Comparison of ENCODE assay signal across 9 mouse cellular contexts in the genomic region with DNA sequence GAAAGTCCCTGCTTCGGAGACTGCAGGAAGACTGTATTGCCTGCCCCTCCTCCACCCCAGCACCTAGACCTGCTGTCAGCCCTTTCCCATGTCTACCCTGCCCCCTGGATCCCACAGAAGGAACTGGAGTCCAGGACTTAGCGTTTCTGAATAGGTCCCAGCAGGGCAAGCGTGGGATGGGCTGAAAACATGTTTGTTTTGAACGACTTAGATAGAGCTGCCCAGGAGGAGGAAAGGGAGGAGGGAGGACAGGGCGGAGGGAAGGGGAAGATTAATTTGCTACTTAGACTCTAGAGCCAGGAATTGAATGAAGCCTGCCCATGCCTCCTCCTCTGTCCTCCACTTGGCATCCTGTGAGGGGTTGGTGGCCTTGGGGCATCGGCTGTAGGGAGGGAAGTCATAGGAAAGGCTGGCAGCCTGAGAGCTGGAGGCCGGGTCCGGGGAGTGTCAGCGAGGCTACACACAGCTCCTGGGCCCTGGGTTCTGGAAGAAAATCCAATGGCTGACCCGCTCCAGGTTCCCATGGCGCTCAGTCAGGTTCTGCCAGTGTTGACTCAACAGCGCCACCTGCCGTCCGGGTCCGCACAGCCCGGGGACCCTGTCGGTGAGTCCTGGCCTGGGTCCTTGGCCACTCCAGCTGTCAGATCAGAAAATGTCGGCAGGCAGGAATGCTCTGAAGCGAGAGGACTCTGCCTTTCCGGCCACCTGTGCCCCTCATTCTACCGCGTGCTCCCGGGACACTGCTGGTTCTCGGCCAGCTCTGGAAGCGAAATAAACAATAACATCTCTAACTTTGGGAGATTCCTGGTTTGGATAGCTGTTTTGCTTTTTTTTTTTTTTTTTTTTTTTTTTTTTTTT. TPM values are rescaled to one million over a fixed set of nuclear protein-coding genes. Genes with fewer than 3 reads are reported as not detected.
A peak's percentile ranks its signal among the peaks of the same experiment; 100 is the strongest.
DNase-seq lines count a peak whose midpoint lies in the region; ATAC-seq lines count a peak whose summit lies in the region.
"Had no signal": no experiment of that assay in that cellular context is flagged by ENCODE, and none has a peak within 500 bp of the region (broad histone marks: within the 10 kb centered on the region; RNA-seq: fewer than 3 reads in every experiment).

No protein-coding gene starts in this region.

- peak overlapping the region; percentile 48 for H3K27ac ChIP-seq in brown adipose tissue, adult 24 weeks (replicated peaks; ENCODE audit: low read depth, low read length)
- H3K27ac ChIP-seq in heart, embryonic 11.5 days (ENCODE audit: low read depth, low read length) = 0 out of 2 replicates have a peak overlapping the region, but pooled peaks have one; percentile 29
- H3K27ac ChIP-seq in kidney, embryonic 15.5 days = peak overlapping the region; percentile 86
- H3K27ac ChIP-seq in limb, embryonic 15.5 days = peak overlapping the region; percentile 50; the same call in 1 of the 2 replicates
- H3K27ac ChIP-seq: macrophage had no signal

- ATAC-seq in erythroid progenitor cell, adult 5-6 weeks (replicated peaks; ENCODE audit: low FRiP score, poor library complexity, severe bottlenecking) = peak; percentile 91
- peak; percentile 90 for ATAC-seq in heart, embryonic 11.5 days (replicated peaks; ENCODE audit: insufficient number of reproducible peaks, low FRiP score, low TSS enrichment)
- peak; percentile 97 for ATAC-seq in kidney, embryonic 15.5 days (replicated peaks; ENCODE audit: low FRiP score)
- peak; percentile 87 for ATAC-seq in limb, embryonic 15.5 days (ENCODE audit: insufficient number of reproducible peaks, low FRiP score, low TSS enrichment, low read depth)

- no peaks in the 10 kb centered on the region for H3K36me3 ChIP-seq in heart, embryonic 11.5 days (ENCODE audit: control insufficient read depth, insufficient read depth, low read length)
- no peaks in the 10 kb centered on the region for H3K36me3 ChIP-seq in kidney, embryonic 15.5 days
- no peaks in the 10 kb centered on the region for H3K36me3 ChIP-seq in limb, embryonic 15.5 days

- H3K4me1 ChIP-seq in brown adipose tissue, adult 24 weeks (ENCODE audit: control insufficient read depth, insufficient read depth, insufficient read length, low read length) = peaks cover 2% of the 10 kb centered on the region; the same call in 1 of the 2 replicates
- no peaks in the 10 kb centered on the region for H3K4me1 ChIP-seq in heart, embryonic 11.5 days (ENCODE audit: control insufficient read depth, insufficient read depth, low read length)
- peaks cover 17% of the 10 kb centered on the region for H3K4me1 ChIP-seq in kidney, embryonic 15.5 days
- peaks cover 13% of the 10 kb centered on the region for H3K4me1 ChIP-seq in limb, embryonic 15.5 days

- peak overlapping the region; percentile 43 for H3K4me3 ChIP-seq in brown adipose tissue, adult 24 weeks (ENCODE audit: insufficient read depth, low read depth, low read length)
- peak overlapping the region; percentile 47 for H3K4me3 ChIP-seq in heart, embryonic 11.5 days (ENCODE audit: low read depth, low read length)
- H3K4me3 ChIP-seq in kidney, embryonic 15.5 days (replicated peaks) = peak overlapping the region; percentile 42
- peak overlapping the region; percentile 34 for H3K4me3 ChIP-seq in limb, embryonic 15.5 days

- H3K27me3 ChIP-seq in heart, embryonic 11.5 days (ENCODE audit: control insufficient read depth, insufficient read depth, low read length) = no peaks in the 10 kb centered on the region
- no peaks in the 10 kb centered on the region for H3K27me3 ChIP-seq in kidney, embryonic 15.5 days
- no peaks in the 10 kb centered on the region for H3K27me3 ChIP-seq in limb, embryonic 15.5 days

- no peaks in the 10 kb centered on the region; the same call in 1 of the 2 replicates for H3K9me3 ChIP-seq in heart, embryonic 11.5 days (replicated peaks; ENCODE audit: control insufficient read depth, low read length)
- no peaks in the 10 kb centered on the region for H3K9me3 ChIP-seq in kidney, embryonic 15.5 days (replicated peaks)
- no peaks in the 10 kb centered on the region for H3K9me3 ChIP-seq in limb, embryonic 15.5 days

- WGBS in heart, embryonic 11.5 days (ENCODE audit: insufficient replicate concordance) = 1% methylated on average over 25 of the region's 25 CpGs
- under 1% methylated on average over 25 of the region's 25 CpGs for WGBS in kidney, embryonic 15.5 days
- WGBS in limb, embryonic 15.5 days = 1% methylated on average over 25 of the region's 25 CpGs

- peak overlapping the region; percentile 83 for H3K4me2 ChIP-seq in heart, embryonic 11.5 days
- H3K4me2 ChIP-seq in kidney, embryonic 15.5 days = peak overlapping the region; percentile 70
- peak overlapping the region; percentile 57 for H3K4me2 ChIP-seq in limb, embryonic 15.5 days

- DNase-seq in CD4-positive, CD25-positive, alpha-beta regulatory T cell, adult 2 months (ENCODE audit: low read depth, low spot score) = peak; percentile 96
- DNase-seq in monocyte, adult 2 months (ENCODE audit: low read depth in 1 of 2, low spot score in 2 of 2) = peak; percentile 80 to 92
- peak; percentile 87 to 94 for DNase-seq in spleen, postnatal 14 days (ENCODE audit: low spot score in 2 of 2)

- H3K9ac ChIP-seq in heart, embryonic 11.5 days (ENCODE audit: low read depth, low read length) = peak overlapping the region; percentile 68; the same call in 1 of the 2 replicates
- peak overlapping the region; percentile 37; the same call in 1 of the 2 replicates for H3K9ac ChIP-seq in kidney, embryonic 15.5 days
- peak overlapping the region; percentile 28; the same call in 1 of the 2 replicates for H3K9ac ChIP-seq in limb, embryonic 15.5 days

RNA-seq across cellular contexts. Expression of gene Fmnl1, which starts 12.1 kb away (rescaled TPM):
- polyA plus RNA-seq in brown adipose tissue, adult 24 weeks (2012; ENCODE audit: insufficient read depth, insufficient read length, missing spikeins) = 2.8 and 3.8 TPM in 2 replicates
- total RNA-seq in erythroid progenitor cell, adult 5-6 weeks (2015; ENCODE audit: low replicate concordance) = 33.2 and 49.9 TPM in 2 replicates
- total RNA-seq in erythroid progenitor cell, adult 5-6 weeks (2017; ENCODE audit: low replicate concordance) = 9.2 and 22.3 TPM in 2 replicates
- 0.79 and 1.1 TPM in 2 replicates for polyA plus RNA-seq in heart, embryonic 11.5 days (2014; fragmentation: Nextera tagmentation; extraction: Ambion mirVana)
- polyA plus RNA-seq in kidney, embryonic 15.5 days (2015; fragmentation: Nextera tagmentation; extraction: Ambion mirVana) = 2.2 and 3.8 TPM in 2 replicates
- polyA plus RNA-seq in limb, embryonic 15.5 days (2015; fragmentation: Nextera tagmentation; extraction: Ambion mirVana) = 2.4 and 3.0 TPM in 2 replicates

RNA-seq across cellular contexts. Expression of gene Hexim2, which starts 26.6 kb away (rescaled TPM):
- 3.2 and 4.2 TPM in 2 replicates for polyA plus RNA-seq in brown adipose tissue, adult 24 weeks (2012; ENCODE audit: insufficient read depth, insufficient read length, missing spikeins)
- total RNA-seq in erythroid progenitor cell, adult 5-6 weeks (2015; ENCODE audit: low replicate concordance) = 1.8 and 3.8 TPM in 2 replicates
- total RNA-seq in erythroid progenitor cell, adult 5-6 weeks (2017; ENCODE audit: low replicate concordance) = 5.9 and 13.0 TPM in 2 replicates
- polyA plus RNA-seq in heart, embryonic 11.5 days (2014; fragmentation: Nextera tagmentation; extraction: Ambion mirVana) = 3.5 and 5.6 TPM in 2 replicates
- 9.2 and 10.7 TPM in 2 replicates for polyA plus RNA-seq in kidney, embryonic 15.5 days (2015; fragmentation: Nextera tagmentation; extraction: Ambion mirVana)
- polyA plus RNA-seq in limb, embryonic 15.5 days (2015; fragmentation: Nextera tagmentation; extraction: Ambion mirVana) = 11.7 and 12.2 TPM in 2 replicates

RNA-seq across cellular contexts. Expression of gene Hexim1, which starts 42.8 kb away (rescaled TPM):
- polyA plus RNA-seq in brown adipose tissue, adult 24 weeks (2012; ENCODE audit: insufficient read depth, insufficient read length, missing spikeins) = 36.0 and 40.8 TPM in 2 replicates
- total RNA-seq in erythroid progenitor cell, adult 5-6 weeks (2015; ENCODE audit: low replicate concordance) = 7.5 and 14.1 TPM in 2 replicates
- 20.8 and 26.7 TPM in 2 replicates for total RNA-seq in erythroid progenitor cell, adult 5-6 weeks (2017; ENCODE audit: low replicate concordance)
- polyA plus RNA-seq in heart, embryonic 11.5 days (2014; fragmentation: Nextera tagmentation; extraction: Ambion mirVana) = 4.2 and 4.4 TPM in 2 replicates
- 5.0 and 5.5 TPM in 2 replicates for polyA plus RNA-seq in kidney, embryonic 15.5 days (2015; fragmentation: Nextera tagmentation; extraction: Ambion mirVana)
- polyA plus RNA-seq in limb, embryonic 15.5 days (2015; fragmentation: Nextera tagmentation; extraction: Ambion mirVana) = 5.0 and 5.8 TPM in 2 replicates

RNA-seq across cellular contexts. Expression of gene 1700023F06Rik, which starts 49.5 kb away (rescaled TPM):
- not detected in 2 replicates for polyA plus RNA-seq in brown adipose tissue, adult 24 weeks (2012; ENCODE audit: insufficient read depth, insufficient read length, missing spikeins)
- total RNA-seq in erythroid progenitor cell, adult 5-6 weeks (2015; ENCODE audit: low replicate concordance) = 6.3 TPM in 1 of 2 replicates, not detected in the other
- total RNA-seq in erythroid progenitor cell, adult 5-6 weeks (2017; ENCODE audit: low replicate concordance) = not detected in 2 replicates
- not detected in 2 replicates for polyA plus RNA-seq in heart, embryonic 11.5 days (2014; fragmentation: Nextera tagmentation; extraction: Ambion mirVana)
- polyA plus RNA-seq in kidney, embryonic 15.5 days (2015; fragmentation: Nextera tagmentation; extraction: Ambion mirVana) = 0.19 and 0.42 TPM in 2 replicates
- 0.67 and 1.0 TPM in 2 replicates for polyA plus RNA-seq in limb, embryonic 15.5 days (2015; fragmentation: Nextera tagmentation; extraction: Ambion mirVana)
- polyA plus RNA-seq: macrophage had no signal

RNA-seq across cellular contexts. Expression of gene Acbd4, which starts 57.4 kb away (rescaled TPM):
- 95.3 and 183 TPM in 2 replicates for polyA plus RNA-seq in brown adipose tissue, adult 24 weeks (2012; ENCODE audit: insufficient read depth, insufficient read length, missing spikeins)
- 13.4 and 21.6 TPM in 2 replicates for total RNA-seq in erythroid progenitor cell, adult 5-6 weeks (2015; ENCODE audit: low replicate concordance)
- 25.6 and 60.5 TPM in 2 replicates for total RNA-seq in erythroid progenitor cell, adult 5-6 weeks (2017; ENCODE audit: low replicate concordance)
- 11.2 and 11.8 TPM in 2 replicates for polyA plus RNA-seq in heart, embryonic 11.5 days (2014; fragmentation: Nextera tagmentation; extraction: Ambion mirVana)
- 19.4 and 25.3 TPM in 2 replicates for polyA plus RNA-seq in kidney, embryonic 15.5 days (2015; fragmentation: Nextera tagmentation; extraction: Ambion mirVana)
- 27.8 and 34.6 TPM in 2 replicates for polyA plus RNA-seq in limb, embryonic 15.5 days (2015; fragmentation: Nextera tagmentation; extraction: Ambion mirVana)

Comparison
In these comparisons a context has a peak if more than half of its experiments do, and no peak if none do; other contexts are left out.
1. Peak in every context shown above with its lines: DNase-seq, ATAC-seq, H3K4me3 ChIP-seq and H3K27ac ChIP-seq.
2. H3K27ac ChIP-seq: peak in every context shown above with its lines; median percentile 86 in kidney, embryonic 15.5 days; 50 in limb, embryonic 15.5 days; 48 in brown adipose tissue, adult 24 weeks; 29 in heart, embryonic 11.5 days.